Mouse (Mus musculus) cerebellum, postnatal 10 days (tissue): ENCODE data around the gene Col11a2.

Experiments
- DNase-seq, 2 experiments: peaks; one replicate each; pipeline ENCODE4 v3.0.0; 2021; ENCODE audit warnings: mixed read lengths in 2 of 2

Col11a2 gene

GRCm38 (mm10) chr17:34068864-34069263 lies 29.6 kb downstream of the Col11a2 start:
- DNase-seq = no peak

GRCm38 (mm10) chr17:34072091-34072490 lies 32.9 kb downstream of the Col11a2 start:
- no peak for DNase-seq

GRCm38 (mm10) chr17:34075271-34075670 lies 36.0 kb downstream of the Col11a2 start:
- peak; percentile 82 to 90 for DNase-seq

- peak; percentile 85 to 91 for DNase-seq
Measured at GRCm38 (mm10) chr17:34077549-34077948, 38.3 kb downstream of the Col11a2 start.

- DNase-seq = no peak
Measured at GRCm38 (mm10) chr17:34078148-34078547, 38.9 kb downstream of the Col11a2 start.

- no peak for DNase-seq
Measured at GRCm38 (mm10) chr17:34079002-34079401, 39.8 kb downstream of the Col11a2 start.

- DNase-seq = peak; percentile 47 to 61
Measured at GRCm38 (mm10) chr17:34079621-34080020, 40.4 kb downstream of the Col11a2 start.

GRCm38 (mm10) chr17:34083104-34083503 lies 43.9 kb downstream of the Col11a2 start:
- DNase-seq = no peak

- DNase-seq = no peak
Measured at GRCm38 (mm10) chr17:34087386-34087785, 48.1 kb downstream of the Col11a2 start.

GRCm38 (mm10) chr17:34088124-34088523 lies 48.9 kb downstream of the Col11a2 start:
- DNase-seq = no peak

- no peak for DNase-seq
Measured at GRCm38 (mm10) chr17:34090923-34091322, 51.7 kb downstream of the Col11a2 start.

- DNase-seq = no peak
Measured at GRCm38 (mm10) chr17:34092197-34092875, 53.1 kb downstream of the Col11a2 start, which contains the start of gene H2-Oa. Gene H2-Oa (plus strand): TSS chr17:34092340.

- peak in 1 of 2 experiments; percentile 36 for DNase-seq
Measured at GRCm38 (mm10) chr17:34093199-34093874, 54.1 kb downstream of the Col11a2 start.

GRCm38 (mm10) chr17:34094283-34095035 lies 55.2 kb downstream of the Col11a2 start:
- no peak for DNase-seq

GRCm38 (mm10) chr17:34096497-34097010 lies 57.3 kb downstream of the Col11a2 start:
- DNase-seq = no peak

- no peak for DNase-seq
Measured at GRCm38 (mm10) chr17:34097272-34097671, 58.0 kb downstream of the Col11a2 start.

- no peak for DNase-seq
Measured at GRCm38 (mm10) chr17:34098709-34099479, 59.7 kb downstream of the Col11a2 start.

GRCm38 (mm10) chr17:34099531-34099930 lies 60.3 kb downstream of the Col11a2 start:
- no peak for DNase-seq

- no peak for DNase-seq
Measured at GRCm38 (mm10) chr17:34101185-34101584, 61.9 kb downstream of the Col11a2 start.

GRCm38 (mm10) chr17:34101604-34102032 lies 62.4 kb downstream of the Col11a2 start:
- DNase-seq = peak; percentile 97 to 99

- no peak for DNase-seq
Measured at GRCm38 (mm10) chr17:34102831-34103230, 63.6 kb downstream of the Col11a2 start.

- DNase-seq = no peak
Measured at GRCm38 (mm10) chr17:34104804-34105203, 65.6 kb downstream of the Col11a2 start.
